Mouse (Mus musculus): Measurements from ENCODE around the gene Atrnl1. TPM values are rescaled to one million over a fixed set of nuclear protein-coding genes. Genes with fewer than 3 reads are reported as not detected.

The Atrnl1 gene
- polyA plus RNA-seq, 1 experiment from 2014 or later = 4.0 TPM

DNA sequence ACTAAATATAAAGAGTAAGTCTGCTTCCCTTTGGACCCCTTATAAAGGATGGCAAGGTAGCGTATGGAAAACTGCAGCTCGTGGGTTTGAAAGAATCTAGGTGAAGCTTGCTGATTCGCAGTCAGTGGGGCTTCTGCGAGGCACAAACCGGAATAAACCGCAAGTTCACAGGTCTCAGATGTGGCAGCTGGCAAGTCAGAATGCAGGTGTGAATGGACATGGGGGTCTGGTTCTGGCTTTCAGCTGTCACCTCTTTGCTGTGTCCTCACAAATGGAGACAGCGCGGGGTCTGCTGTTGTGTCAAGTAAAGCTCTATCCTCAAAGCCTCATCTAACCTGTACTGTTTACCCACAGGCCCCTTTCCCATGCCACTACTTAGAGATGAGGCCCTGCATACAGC, 440.2 kb downstream of the Atrnl1 start:
- no peak overlapping the region for H3K4me3 ChIP-seq
- H3K4me1 ChIP-seq = peaks cover 24% of the 10 kb centered on the region
- no peak overlapping the region for H3K27ac ChIP-seq
- H3K36me3 ChIP-seq (replicated peaks) = no peaks in the 10 kb centered on the region
- no peaks in the 10 kb centered on the region for H3K27me3 ChIP-seq (ENCODE audit: poor library complexity, severe bottlenecking)
- 95% methylated on average over 8 of the region's 8 CpGs for WGBS
- H3K9me3 ChIP-seq = no peaks in the 10 kb centered on the region
- DNase-seq (ENCODE audit: extremely low spot score, low spot score) = no peak

DNA sequence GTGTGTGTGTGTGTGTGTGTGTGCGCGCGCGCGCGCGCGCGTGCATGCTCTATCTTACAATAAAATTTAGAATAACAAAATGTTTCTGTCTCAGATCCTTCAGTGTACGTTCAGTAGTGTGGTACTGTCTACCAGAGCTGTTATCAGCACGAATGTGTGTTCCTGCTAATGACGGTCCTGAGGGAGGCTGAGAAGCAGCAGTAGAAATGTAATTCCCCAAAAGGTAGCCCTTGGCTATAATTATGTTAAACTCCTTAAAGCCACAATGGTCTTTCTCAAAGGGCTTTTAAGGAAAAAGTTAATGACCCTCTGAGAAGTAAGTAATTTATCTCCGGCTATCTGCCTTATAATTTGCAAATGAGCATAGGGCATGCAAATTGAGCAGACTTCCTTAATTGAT, 441.1 kb downstream of the Atrnl1 start:
- Histone ChIP-seq H3K4me3 (no peak overlapping the region), H3K36me3 (replicated peaks) (no peaks in the 10 kb centered on the region), H3K27me3 (ENCODE audit: poor library complexity, severe bottlenecking) (no peaks in the 10 kb centered on the region), H3K27ac (no peak overlapping the region), H3K9me3 (no peaks in the 10 kb centered on the region), H3K4me1 (peaks cover 21% of the 10 kb centered on the region)
- 79% methylated on average over 13 of the region's 13 CpGs for whole genome bisulfite sequencing
- DNase-seq (ENCODE audit: extremely low spot score, low spot score) = no peak

DNA sequence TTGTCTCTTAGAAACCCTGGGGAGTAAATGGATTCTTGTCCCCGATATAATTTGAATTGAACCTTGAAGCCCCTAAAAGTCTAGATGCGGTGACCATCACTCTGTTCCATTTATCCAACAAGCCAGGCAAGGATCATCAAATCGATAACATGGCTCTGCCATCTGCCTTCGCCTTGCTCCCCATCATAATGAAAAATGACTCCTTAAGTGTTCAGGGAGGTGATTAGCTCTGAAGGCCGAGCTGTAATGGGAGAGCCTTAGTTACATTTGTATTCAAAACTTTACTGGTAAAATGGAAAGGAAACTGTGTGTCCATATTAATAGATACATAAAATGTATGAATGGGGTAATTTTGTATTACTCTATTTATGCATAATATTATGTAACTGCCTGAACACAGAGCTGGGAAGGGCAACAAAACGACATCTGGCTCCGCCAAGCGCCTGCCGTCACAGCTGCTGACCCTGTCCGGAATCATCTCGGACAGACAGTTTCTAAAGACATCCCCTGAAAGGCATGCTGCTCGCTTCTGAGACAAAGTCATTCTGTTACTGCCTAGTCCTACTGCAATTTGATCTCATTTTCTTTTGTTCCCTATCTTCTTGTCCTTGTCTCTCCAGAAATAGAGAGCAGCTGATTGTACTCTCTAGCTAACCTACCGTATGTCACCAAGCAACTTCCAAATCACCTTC, 441.8 kb downstream of the Atrnl1 start:
- no peak overlapping the region for H3K27ac ChIP-seq
- WGBS = 69% methylated on average over 13 of the region's 13 CpGs
- H3K9me3 ChIP-seq = no peaks in the 10 kb centered on the region
- DNase-seq (ENCODE audit: extremely low spot score, low spot score) = no peak
- H3K27me3 ChIP-seq (ENCODE audit: poor library complexity, severe bottlenecking) = no peaks in the 10 kb centered on the region
- no peak overlapping the region for H3K4me3 ChIP-seq
- H3K4me1 ChIP-seq = peaks cover 21% of the 10 kb centered on the region
- no peaks in the 10 kb centered on the region for H3K36me3 ChIP-seq (replicated peaks)

DNA sequence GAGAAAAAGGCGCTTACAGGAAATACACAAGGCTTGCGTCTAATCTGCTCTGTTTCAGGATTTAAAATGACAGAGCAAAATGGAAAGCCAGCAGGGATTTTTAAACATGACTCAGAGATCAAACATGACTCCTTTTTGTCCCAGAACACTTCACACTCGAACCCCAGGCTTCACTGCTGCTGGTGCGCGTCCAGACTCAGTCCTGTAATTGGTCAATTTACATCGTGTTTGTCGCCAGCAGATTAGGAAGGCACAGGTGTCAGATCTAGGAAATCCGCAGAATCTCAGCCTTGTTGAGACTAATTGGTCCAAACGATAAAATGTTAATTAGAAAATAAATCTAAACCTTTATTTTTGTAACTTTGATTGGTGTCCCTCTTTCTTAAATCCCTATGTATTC, 448.9 kb downstream of the Atrnl1 start:
- H3K27me3 ChIP-seq (ENCODE audit: poor library complexity, severe bottlenecking) = peaks cover 28% of the 10 kb centered on the region
- no peak overlapping the region for H3K4me3 ChIP-seq
- no peak for DNase-seq (ENCODE audit: extremely low spot score, low spot score)
- WGBS = 36% methylated on average over 9 of the region's 9 CpGs
- peaks cover 54% of the 10 kb centered on the region for H3K4me1 ChIP-seq
- 0 out of 2 replicates have a peak overlapping the region, but pooled peaks have one; percentile 2 for H3K27ac ChIP-seq
- no peaks in the 10 kb centered on the region for H3K36me3 ChIP-seq (replicated peaks)
- no peaks in the 10 kb centered on the region for H3K9me3 ChIP-seq

DNA sequence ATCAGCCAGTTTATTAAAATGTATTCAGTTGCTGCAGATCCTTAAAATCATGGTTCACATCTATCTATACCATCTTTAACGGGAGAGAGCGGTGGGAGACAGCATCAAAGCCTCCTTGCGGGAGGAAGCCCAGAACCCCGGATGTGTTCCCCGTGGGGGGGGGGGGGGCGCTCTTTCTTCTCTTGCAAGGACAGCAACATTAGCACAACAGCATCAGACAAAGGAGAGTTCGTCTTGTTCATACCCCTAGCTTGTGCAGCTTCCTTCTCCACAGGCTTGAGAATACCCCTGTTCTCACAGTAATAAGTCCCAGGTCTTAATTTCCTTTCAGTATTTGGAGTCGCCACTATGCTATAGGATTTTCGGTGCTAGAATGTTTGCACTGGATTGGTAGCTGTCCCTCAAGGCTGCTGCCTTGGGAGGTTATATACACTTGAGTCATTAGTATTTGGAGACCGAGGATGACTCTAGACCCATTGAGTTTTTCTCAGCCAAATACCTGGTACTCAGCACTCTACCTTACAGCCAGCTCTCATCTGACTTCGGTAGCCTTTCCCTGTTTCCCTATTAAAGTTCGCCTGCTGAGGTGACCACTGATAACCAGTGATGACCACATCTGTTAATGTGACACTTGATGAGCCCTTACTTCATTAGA, 449.5 kb downstream of the Atrnl1 start:
- H3K9me3 ChIP-seq = no peaks in the 10 kb centered on the region
- H3K4me1 ChIP-seq = peaks cover 57% of the 10 kb centered on the region
- peaks cover 34% of the 10 kb centered on the region for H3K27me3 ChIP-seq (ENCODE audit: poor library complexity, severe bottlenecking)
- WGBS = 30% methylated on average over 12 of the region's 12 CpGs
- H3K27ac ChIP-seq = peak overlapping the region; percentile 9; the same call in 1 of the 2 replicates
- peak overlapping the region; percentile 27 for H3K4me3 ChIP-seq
- H3K36me3 ChIP-seq (replicated peaks) = no peaks in the 10 kb centered on the region
- DNase-seq (ENCODE audit: extremely low spot score, low spot score) = no peak

DNA sequence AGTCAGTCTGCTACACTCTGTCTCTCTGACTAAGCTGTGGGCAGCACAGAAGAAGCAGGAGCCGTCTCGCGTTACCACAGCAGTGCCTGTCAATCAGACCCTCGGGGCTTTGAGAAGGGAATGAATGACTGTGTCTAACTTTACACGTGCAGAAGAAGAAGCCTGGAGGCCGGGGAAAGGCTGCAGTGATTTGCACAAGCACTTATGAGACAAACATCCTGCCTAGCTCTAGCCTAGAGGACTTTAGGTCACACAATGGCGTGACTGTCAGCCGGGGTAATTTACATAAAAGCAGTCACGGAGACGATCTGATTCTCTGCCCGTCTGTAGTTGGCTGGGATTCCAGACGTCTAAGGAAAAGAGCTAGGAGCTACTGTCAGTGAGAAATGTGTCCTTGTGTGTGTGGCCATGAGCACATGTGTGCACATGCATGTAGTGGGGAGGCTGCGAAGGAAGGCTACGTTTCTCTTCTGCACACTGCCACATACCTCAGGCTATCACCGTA, 450.1 kb downstream of the Atrnl1 start:
- H3K4me3 ChIP-seq = peak overlapping the region; percentile 27; the same call in 1 of the 2 replicates
- 16% methylated on average over 15 of the region's 15 CpGs for WGBS
- peak overlapping the region; percentile 9; the same call in 1 of the 2 replicates for H3K27ac ChIP-seq
- H3K36me3 ChIP-seq (replicated peaks) = no peaks in the 10 kb centered on the region
- H3K4me1 ChIP-seq = peaks cover 57% of the 10 kb centered on the region
- H3K9me3 ChIP-seq = no peaks in the 10 kb centered on the region
- H3K27me3 ChIP-seq (ENCODE audit: poor library complexity, severe bottlenecking) = peaks cover 35% of the 10 kb centered on the region
- peak; percentile 57 for DNase-seq (ENCODE audit: extremely low spot score, low spot score)

DNA sequence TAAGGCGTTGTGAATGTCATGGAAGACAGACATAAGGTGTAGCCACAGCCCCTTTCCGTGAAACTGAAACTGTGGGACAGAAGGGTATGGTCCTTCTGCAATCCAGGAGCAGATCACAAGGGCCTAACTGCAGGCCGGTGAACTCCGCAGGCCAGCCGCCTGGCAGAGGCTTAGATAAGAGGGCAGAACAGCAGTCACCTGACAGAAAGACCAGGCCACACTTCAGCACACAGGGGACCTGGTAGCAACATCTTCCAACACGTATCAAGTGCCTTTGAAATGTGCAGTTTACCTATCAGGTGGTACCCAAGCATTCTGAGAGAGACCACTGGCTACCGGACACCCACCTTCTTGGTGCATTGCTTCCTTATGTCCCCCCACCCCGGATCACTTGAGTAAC, 451.1 kb downstream of the Atrnl1 start:
- Histone ChIP-seq H3K4me1 (peaks cover 57% of the 10 kb centered on the region), H3K36me3 (replicated peaks) (peaks cover 3% of the 10 kb centered on the region; the same call in 1 of the 2 replicates), H3K9me3 (0 out of 2 replicates have a peak, but pooled peaks cover 4% of the 10 kb centered on the region), H3K27ac (no peak overlapping the region), H3K27me3 (ENCODE audit: poor library complexity, severe bottlenecking) (peaks cover 35% of the 10 kb centered on the region), H3K4me3 (no peak overlapping the region)
- 86% methylated on average over 8 of the region's 8 CpGs for WGBS
- no peak for DNase-seq (ENCODE audit: extremely low spot score, low spot score)

DNA sequence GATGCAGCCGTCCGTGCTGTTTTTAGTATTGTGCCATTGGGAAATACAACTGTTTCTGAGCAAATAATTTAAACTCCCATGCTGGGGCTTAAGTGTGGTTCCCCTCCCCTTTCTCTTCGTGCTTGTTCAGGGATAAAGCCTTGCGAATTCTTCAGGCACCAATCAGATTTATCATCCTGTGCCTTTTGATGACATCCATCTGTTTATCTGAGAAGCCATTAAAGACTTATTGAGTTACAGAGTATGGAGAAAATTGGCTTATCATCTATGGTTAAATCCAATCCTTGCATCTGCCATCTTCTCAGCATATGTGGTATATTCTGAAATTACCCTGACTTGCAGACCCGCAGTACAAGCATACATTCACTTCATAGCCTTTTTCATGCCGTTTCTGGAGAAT, 452.7 kb downstream of the Atrnl1 start:
- WGBS = 29% methylated on average over 6 of the region's 6 CpGs
- Histone ChIP-seq H3K4me3 (no peak overlapping the region), H3K4me1 (peaks cover 57% of the 10 kb centered on the region)

DNA sequence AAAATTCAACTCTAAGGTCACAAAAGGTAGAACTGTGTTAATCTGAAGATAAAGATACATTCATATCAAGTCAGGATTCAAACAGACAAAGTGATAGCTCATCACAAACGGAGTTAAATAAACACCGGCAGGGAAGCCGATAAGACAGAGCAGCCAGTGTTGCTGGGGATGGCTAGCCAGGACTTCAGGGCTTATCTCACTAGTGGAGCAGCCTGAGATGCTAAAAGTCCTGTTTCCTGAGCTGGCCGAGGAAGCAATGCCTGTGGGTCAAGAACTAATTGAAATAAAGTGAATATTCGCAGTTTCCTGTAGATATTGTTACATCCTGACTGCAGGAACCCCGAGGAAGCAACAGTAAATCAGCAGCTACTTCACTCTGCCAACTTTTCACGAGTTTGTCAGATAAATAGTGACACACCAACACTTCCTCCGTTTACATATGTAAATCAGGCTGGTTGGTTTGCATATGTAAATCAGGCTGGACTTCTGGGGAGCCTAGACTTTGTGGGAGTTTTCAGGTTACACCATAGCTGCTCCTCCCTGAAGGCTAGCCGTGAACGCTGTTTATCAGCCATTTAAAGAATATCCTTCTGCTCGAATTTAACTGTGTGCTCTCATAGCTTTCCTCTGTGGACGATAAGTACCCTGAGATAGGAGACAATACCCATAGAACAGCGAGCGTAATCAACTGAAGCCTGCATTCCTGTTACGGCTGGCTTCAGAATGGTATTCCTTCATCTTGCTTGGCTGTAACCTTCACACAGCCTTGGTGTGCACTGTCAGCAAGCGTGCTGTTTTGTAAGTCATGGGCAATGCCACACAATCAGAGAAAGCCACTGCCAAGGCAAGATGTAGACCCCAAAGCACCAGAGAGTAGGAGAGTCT, 453.5 kb downstream of the Atrnl1 start:
- H3K9me3 ChIP-seq = 0 out of 2 replicates have a peak, but pooled peaks cover 4% of the 10 kb centered on the region
- no peak overlapping the region for H3K4me3 ChIP-seq
- H3K27me3 ChIP-seq (ENCODE audit: poor library complexity, severe bottlenecking) = peaks cover 25% of the 10 kb centered on the region
- no peak overlapping the region for H3K27ac ChIP-seq
- peaks cover 3% of the 10 kb centered on the region; the same call in 1 of the 2 replicates for H3K36me3 ChIP-seq (replicated peaks)
- no peak for DNase-seq (ENCODE audit: extremely low spot score, low spot score)
- peaks cover 55% of the 10 kb centered on the region for H3K4me1 ChIP-seq
- 47% methylated on average over 16 of the region's 16 CpGs for WGBS

More for the DNA sequence above, 452.7 kb downstream of the Atrnl1 start:
- 0 out of 2 replicates have a peak, but pooled peaks cover 4% of the 10 kb centered on the region for H3K9me3 ChIP-seq
- H3K36me3 ChIP-seq (replicated peaks) = peaks cover 3% of the 10 kb centered on the region; the same call in 1 of the 2 replicates
- no peak for DNase-seq (ENCODE audit: extremely low spot score, low spot score)
- H3K27me3 ChIP-seq (ENCODE audit: poor library complexity, severe bottlenecking) = peaks cover 29% of the 10 kb centered on the region
- H3K27ac ChIP-seq = no peak overlapping the region

DNA sequence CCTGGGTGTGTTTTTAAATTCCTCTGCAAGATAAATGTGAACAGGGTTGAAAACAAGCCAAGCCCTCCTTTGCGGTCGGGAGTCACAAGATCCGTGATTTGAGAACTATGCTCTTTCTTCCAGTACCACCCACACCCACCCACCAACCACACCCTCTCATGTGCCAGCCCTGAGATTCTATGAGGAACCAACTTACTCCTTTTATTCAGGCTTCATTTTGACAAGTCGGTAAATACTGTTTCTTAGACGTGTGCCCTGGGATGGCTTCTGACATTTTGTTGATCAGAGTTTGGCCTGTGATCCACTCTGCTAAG, 454.1 kb downstream of the Atrnl1 start:
- 88% methylated on average over 5 of the region's 5 CpGs for WGBS
- Histone ChIP-seq H3K27me3 (ENCODE audit: poor library complexity, severe bottlenecking) (peaks cover 25% of the 10 kb centered on the region), H3K27ac (no peak overlapping the region), H3K36me3 (replicated peaks) (peaks cover 3% of the 10 kb centered on the region; the same call in 1 of the 2 replicates), H3K4me1 (peaks cover 49% of the 10 kb centered on the region), H3K9me3 (0 out of 2 replicates have a peak, but pooled peaks cover 4% of the 10 kb centered on the region), H3K4me3 (no peak overlapping the region)
- no peak for DNase-seq (ENCODE audit: extremely low spot score, low spot score)

DNA sequence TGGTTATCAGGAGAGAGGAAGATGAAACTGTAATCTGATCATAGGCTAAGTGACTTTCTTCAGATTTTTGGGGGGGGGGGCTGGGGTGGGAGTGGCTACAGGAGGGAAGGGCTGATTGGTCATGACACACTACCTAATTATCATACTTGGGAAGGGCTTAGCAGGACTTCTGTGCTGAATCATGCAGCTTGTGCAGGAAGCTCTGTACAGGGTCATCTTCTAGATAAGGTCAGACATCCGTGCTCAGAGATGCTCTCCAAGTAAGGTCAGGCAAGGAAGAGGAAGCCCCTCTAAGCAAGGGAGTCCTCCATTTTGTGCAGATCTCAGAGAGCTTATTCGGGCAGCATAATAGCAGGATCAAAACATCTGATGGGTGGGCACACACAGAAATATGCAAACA, 454.7 kb downstream of the Atrnl1 start:
- no peak overlapping the region for H3K4me3 ChIP-seq
- H3K4me1 ChIP-seq = peaks cover 43% of the 10 kb centered on the region
- peaks cover 25% of the 10 kb centered on the region for H3K27me3 ChIP-seq (ENCODE audit: poor library complexity, severe bottlenecking)
- H3K27ac ChIP-seq = no peak overlapping the region
- 0 out of 2 replicates have a peak, but pooled peaks cover 4% of the 10 kb centered on the region for H3K9me3 ChIP-seq
- WGBS = 95% methylated on average over 2 of the region's 2 CpGs
- H3K36me3 ChIP-seq (replicated peaks) = peaks cover 3% of the 10 kb centered on the region; the same call in 1 of the 2 replicates
- DNase-seq (ENCODE audit: extremely low spot score, low spot score) = no peak

DNA sequence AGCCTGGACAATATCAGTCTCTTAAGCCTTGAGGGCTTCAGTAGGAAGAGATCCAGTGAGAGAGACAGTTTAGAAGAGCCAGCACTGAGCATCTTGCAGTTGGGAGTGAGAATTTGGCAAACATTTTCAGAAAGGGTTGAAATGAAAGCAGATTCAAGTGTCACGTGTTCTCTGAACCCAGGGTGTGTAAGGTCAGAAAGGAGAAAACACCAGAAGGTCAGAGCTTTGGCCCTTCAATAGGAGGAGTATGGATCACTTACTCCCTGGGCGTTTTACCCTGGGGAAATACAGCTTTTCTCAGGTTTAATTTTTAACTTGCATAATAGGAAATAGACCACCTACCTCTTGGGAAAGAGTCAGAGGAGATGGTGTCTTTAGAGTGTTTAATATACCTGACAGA, 457.3 kb downstream of the Atrnl1 start:
- Histone ChIP-seq H3K27ac (no peak overlapping the region), H3K4me1 (peaks cover 20% of the 10 kb centered on the region), H3K4me3 (no peak overlapping the region), H3K36me3 (replicated peaks) (peaks cover 3% of the 10 kb centered on the region; the same call in 1 of the 2 replicates), H3K27me3 (ENCODE audit: poor library complexity, severe bottlenecking) (peaks cover 12% of the 10 kb centered on the region; the same call in 1 of the 2 replicates), H3K9me3 (0 out of 2 replicates have a peak, but pooled peaks cover 4% of the 10 kb centered on the region)
- 87% methylated on average over 2 of the region's 2 CpGs for WGBS
- DNase-seq (ENCODE audit: extremely low spot score, low spot score) = no peak

Measured in forebrain, embryonic 10.5 days (tissue).